Mouse (Mus musculus) heart, postnatal 0 days (tissue): ENCODE measurements around the gene Arhgef15.

Source experiments
- CTCF ChIP-seq: IDR thresholded peaks from 2 replicates; pipeline ENCODE4 v1.5.1; 2016; ENCODE audit warnings: antibody characterized with exemption, control low read depth, low read depth
- EP300 ChIP-seq: IDR thresholded peaks from 2 replicates; pipeline ENCODE4 v1.6.1; 2016; ENCODE audit warnings: antibody characterized with exemption, low read depth

- TF ChIP-seq CTCF, result no peak
- no peak for TF ChIP-seq EP300
Observed at GRCm38 (mm10) chr11:68997080-68997479, 39.8 kb upstream of the Arhgef15 start.
